Mouse (Mus musculus): ENCODE results near the gene Oxct2a.
"Not testable (repeated sequence)": the region's sequence is repeated elsewhere in the genome, so short reads cannot be mapped to it uniquely, and the experiment has no call there.

DNA sequence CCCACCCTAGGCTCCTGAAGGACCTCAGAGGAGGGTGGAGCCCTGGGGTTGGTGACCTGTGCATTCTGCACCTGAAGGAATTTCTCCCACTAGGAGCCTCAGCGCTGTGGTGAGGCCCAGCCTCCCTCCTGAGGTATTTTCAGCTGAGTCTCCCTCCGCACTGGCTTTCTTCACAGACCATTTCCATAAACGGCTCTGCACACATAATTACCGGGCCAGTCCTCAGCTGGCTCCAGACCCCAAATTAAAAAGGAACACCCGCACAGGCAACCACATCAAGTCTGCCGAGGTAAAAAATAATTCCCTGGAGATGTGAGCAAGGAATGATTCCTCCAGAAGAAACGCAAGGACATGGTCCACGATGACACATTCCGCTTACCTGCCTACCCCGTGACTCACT lies 11.8 kb upstream of the Oxct2a start:
- TF ChIP-seq POLR2A, CTCF (IDR thresholded peaks at IDR 0.05; ENCODE audit: insufficient read depth, low read depth, low read length): not testable (repeated sequence)

Data from olfactory bulb, adult 2 months (tissue).